Mouse (Mus musculus) kidney, postnatal 14 days (tissue): ENCODE measurements at regions not wholly inside any gene's neighbourhood (a gene's known extent, or its start where the extent isn't known, plus 50 kb on each side); places are given as distances from the start of the nearest gene placed in this dataset.

Experiments used
- DNase-seq: peaks from one replicate; pipeline ENCODE4 v3.0.0; 2022; ENCODE audit warnings: mixed read lengths

- peak; percentile 1 for DNase-seq
Observed at GRCm38 (mm10) chrY:43772246-43772645, 492.0 kb downstream of the Gm21739 start.
